Mouse (Mus musculus) hindbrain, embryonic 13.5 days (tissue): ENCODE measurements around the gene Hunk. TPM values are rescaled to one million over a fixed set of nuclear protein-coding genes. Genes with fewer than 3 reads are reported as not detected.

ENCODE experiments used
- ATAC-seq: fragments of 200-750 bp; cut with Nextera tagmentation; 2 replicates; pipeline ENCODE4 v1.8.0; 2017; ENCODE audit warnings: moderate TSS enrichment; ENCODE audit not compliant: low FRiP score
- H3K27ac ChIP-seq: fragments of 300-500 bp; sonication (generic); 2 replicates; pipeline ENCODE4 v1.5.1; 2015; ENCODE audit warnings: inconsistent platforms, mild to moderate bottlenecking, moderate library complexity
- H3K27me3 ChIP-seq: fragments of 300-500 bp; sonication (generic); 2 replicates; pipeline ENCODE4 v1.6.1; 2015; ENCODE audit warnings: mild to moderate bottlenecking, inconsistent platforms
- H3K36me3 ChIP-seq: fragments of 300-500 bp; sonication (generic); 2 replicates; pipeline ENCODE4 v1.6.1; 2015; ENCODE audit warnings: mild to moderate bottlenecking, inconsistent platforms
- H3K4me1 ChIP-seq: fragments of 300-500 bp; sonication (generic); replicated peaks from 2 replicates; pipeline ENCODE4 v1.6.1; 2015; ENCODE audit warnings: inconsistent platforms
- H3K4me2 ChIP-seq: fragments of 300-500 bp; sonication (generic); 2 replicates; pipeline ENCODE4 v1.6.1; 2015; ENCODE audit warnings: inconsistent platforms, mild to moderate bottlenecking, moderate library complexity
- H3K4me3 ChIP-seq: fragments of 300-500 bp; sonication (generic); 2 replicates; pipeline ENCODE4 v1.5.1; 2015; ENCODE audit warnings: mild to moderate bottlenecking, inconsistent platforms
- H3K9ac ChIP-seq: fragments of 300-500 bp; sonication (generic); 2 replicates; pipeline ENCODE4 v1.6.1; 2015; ENCODE audit warnings: mild to moderate bottlenecking, inconsistent platforms
- H3K9me3 ChIP-seq: fragments of 300-500 bp; sonication (generic); 2 replicates; pipeline ENCODE4 v1.6.1; 2016; ENCODE audit warnings: inconsistent platforms
- WGBS: fragments of 180-500 bp; shearing (Covaris S2); methylation state at CpG from one replicate; pipeline ENCODE4 v1.1.7; 2015; 5-methylcytosine and 5-hydroxymethylcytosine counted together
- polyA plus RNA-seq: library from polyadenylated mRNA; unstranded; fragments of >200 nt; fragmentation: Nextera tagmentation; extraction: Ambion mirVana; gene quantifications from 2 replicates; pipeline ENCODE4 v1.2.1, GENCODE M21; 2015

Hunk gene
- polyA plus RNA-seq, 1 experiment from 2014 or later = 7.8 TPM

DNA sequence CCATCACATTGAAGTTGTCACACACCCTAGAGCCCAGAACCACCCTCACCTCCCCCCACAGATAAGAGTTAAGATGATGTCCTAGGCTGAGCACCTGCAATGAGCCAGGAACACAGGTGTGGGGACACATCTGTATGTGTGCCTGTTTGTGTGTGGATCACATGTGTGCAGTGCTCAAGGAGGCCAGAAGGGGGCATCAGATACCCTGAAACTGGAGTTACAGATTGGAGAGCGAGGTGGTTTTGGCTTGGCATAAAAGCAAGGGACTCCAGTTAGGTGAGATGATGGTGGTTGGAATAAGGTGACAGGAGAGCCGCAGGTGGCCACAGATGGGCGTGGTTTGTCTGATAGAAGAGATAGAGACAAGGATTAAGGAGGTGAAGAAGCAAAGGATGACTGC, 4.2 kb upstream of the Hunk start:
- Histone ChIP-seq H3K4me2 (no peak overlapping the region), H3K36me3 (no peaks in the 10 kb centered on the region), H3K27me3 (peaks cover 16% of the 10 kb centered on the region; the same call in 1 of the 2 replicates), H3K4me1 (peaks cover 19% of the 10 kb centered on the region), H3K9ac (no peak overlapping the region), H3K9me3 (peaks cover 4% of the 10 kb centered on the region; the same call in 1 of the 2 replicates), H3K4me3 (no peak overlapping the region), H3K27ac (no peak overlapping the region)
- ATAC-seq = no peak
- WGBS = 89% methylated on average over 3 of the region's 3 CpGs

DNA sequence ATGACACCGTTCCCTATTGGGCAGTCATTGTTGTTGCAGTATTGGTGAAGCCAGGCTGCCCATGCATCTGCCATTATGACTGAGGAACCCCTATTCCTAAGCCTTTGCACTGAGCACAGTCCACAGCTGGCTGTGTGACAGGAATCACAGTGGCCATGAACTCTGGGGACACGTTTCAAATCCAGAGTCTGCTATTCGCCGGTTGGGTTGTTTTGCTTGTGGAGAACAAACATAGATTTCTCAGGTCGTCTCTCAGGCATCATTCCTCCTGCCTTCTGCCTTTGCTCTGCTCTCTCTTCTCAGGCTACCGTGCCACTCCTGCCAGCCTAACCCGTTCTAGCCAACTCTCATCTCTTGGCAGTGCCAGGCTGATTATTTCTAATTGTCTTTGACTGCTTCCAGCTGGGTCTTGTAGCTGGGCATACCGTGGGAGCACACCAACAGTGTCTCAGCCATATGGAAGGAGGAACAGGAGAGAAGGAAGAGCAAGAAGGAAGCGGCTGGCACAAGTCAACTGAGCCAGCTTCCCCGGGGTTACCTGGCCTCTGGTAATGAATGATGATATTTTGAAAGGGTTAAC, 3.0 kb upstream of the Hunk start:
- Histone ChIP-seq H3K27me3 (peaks cover 16% of the 10 kb centered on the region; the same call in 1 of the 2 replicates), H3K9ac (no peak overlapping the region), H3K36me3 (no peaks in the 10 kb centered on the region), H3K9me3 (peaks cover 4% of the 10 kb centered on the region; the same call in 1 of the 2 replicates), H3K4me2 (no peak overlapping the region), H3K4me1 (peaks cover 30% of the 10 kb centered on the region), H3K27ac (peak overlapping the region; percentile 4; the same call in 1 of the 2 replicates), H3K4me3 (no peak overlapping the region)
- no peak for ATAC-seq
- WGBS = 75% methylated on average over 10 of the region's 10 CpGs

DNA sequence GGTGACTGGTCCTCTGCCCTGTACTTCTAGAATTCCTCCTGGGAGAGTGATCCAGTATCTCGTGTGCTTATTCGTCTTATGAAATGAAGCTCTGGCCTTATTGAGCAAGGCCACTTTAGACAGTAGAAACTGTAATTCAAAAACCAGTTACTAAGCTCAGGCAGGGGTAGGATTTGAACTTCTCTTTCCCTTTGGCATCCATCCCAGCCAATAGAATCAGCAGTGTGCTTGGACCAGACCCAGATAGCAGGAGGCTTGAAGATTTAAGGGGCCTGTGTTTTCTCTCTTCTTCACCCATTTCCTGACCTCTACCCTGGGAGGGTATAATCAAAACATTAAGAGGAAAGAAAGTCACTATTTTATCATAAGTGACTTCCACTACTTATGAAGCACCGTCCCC, 1.8 kb upstream of the Hunk start:
- peaks cover 11% of the 10 kb centered on the region; the same call in 1 of the 2 replicates for H3K27me3 ChIP-seq
- H3K4me2 ChIP-seq = no peak overlapping the region
- 68% methylated on average over 3 of the region's 3 CpGs for WGBS

DNA sequence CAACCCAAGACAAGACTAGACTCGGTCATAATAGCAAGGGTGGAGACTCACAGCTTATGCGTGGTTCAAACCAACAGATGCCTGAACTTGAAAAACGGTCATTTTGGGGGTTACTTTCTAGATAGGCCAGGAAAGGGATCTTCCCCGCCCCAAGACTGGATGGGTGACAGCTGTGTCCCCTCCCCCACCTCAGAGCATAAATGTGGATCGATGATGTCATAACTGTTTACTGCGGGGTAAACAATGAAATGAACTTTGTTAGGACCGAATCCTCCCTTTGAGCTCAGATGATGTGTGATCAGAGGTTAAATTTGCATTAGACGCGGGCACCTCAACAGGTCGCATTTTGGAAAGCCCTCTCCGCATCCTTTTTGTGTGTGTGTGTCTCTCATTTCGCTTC, 967 bp upstream of the Hunk start:
- 3% methylated on average over 12 of the region's 12 CpGs for WGBS
- peaks cover 11% of the 10 kb centered on the region; the same call in 1 of the 2 replicates for H3K27me3 ChIP-seq
- no peaks in the 10 kb centered on the region for H3K36me3 ChIP-seq
- peak overlapping the region; percentile 86 for H3K4me2 ChIP-seq
- H3K9me3 ChIP-seq = peaks cover 4% of the 10 kb centered on the region; the same call in 1 of the 2 replicates
- no peak for ATAC-seq
- H3K4me1 ChIP-seq = peaks cover 50% of the 10 kb centered on the region
- H3K27ac ChIP-seq = peak overlapping the region; percentile 93
- H3K9ac ChIP-seq = peak overlapping the region; percentile 92
- H3K4me3 ChIP-seq = peak overlapping the region; percentile 88

More for the DNA sequence above, 1.8 kb upstream of the Hunk start:
- Histone ChIP-seq H3K36me3 (no peaks in the 10 kb centered on the region), H3K9ac (no peak overlapping the region), H3K27ac (no peak overlapping the region), H3K4me1 (peaks cover 42% of the 10 kb centered on the region), H3K9me3 (peaks cover 4% of the 10 kb centered on the region; the same call in 1 of the 2 replicates), H3K4me3 (no peak overlapping the region)
- no peak for ATAC-seq

DNA sequence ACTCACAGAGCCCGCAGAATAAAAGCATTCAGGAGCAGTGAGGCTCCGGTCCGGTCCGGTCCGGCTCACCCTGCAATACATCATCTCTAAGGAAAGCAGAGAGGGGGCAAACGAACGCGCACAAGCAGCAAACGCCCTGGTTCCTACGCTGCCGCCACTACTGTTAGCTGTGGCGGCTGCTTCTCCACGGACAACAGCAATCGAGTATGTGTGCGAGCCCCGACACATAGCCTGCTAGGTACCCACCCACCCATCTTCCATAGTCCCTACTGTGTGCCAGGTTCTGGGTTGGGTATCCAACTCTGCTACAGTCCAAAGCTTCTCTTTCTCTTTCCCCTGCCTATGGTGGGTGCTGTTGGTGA, 506 bp upstream of the Hunk start:
- H3K4me3 ChIP-seq = peak overlapping the region; percentile 88
- H3K9ac ChIP-seq = peak overlapping the region; percentile 92
- H3K4me1 ChIP-seq = peaks cover 50% of the 10 kb centered on the region
- peaks cover under 1% of the 10 kb centered on the region; the same call in 1 of the 2 replicates for H3K36me3 ChIP-seq
- peak; percentile 57; the same call in 1 of the 2 replicates for ATAC-seq
- H3K27ac ChIP-seq = peak overlapping the region; percentile 93
- WGBS = 1% methylated on average over 16 of the region's 16 CpGs
- H3K4me2 ChIP-seq = peak overlapping the region; percentile 86
- H3K27me3 ChIP-seq = peaks cover 11% of the 10 kb centered on the region; the same call in 1 of the 2 replicates
- peaks cover 4% of the 10 kb centered on the region; the same call in 1 of the 2 replicates for H3K9me3 ChIP-seq

DNA sequence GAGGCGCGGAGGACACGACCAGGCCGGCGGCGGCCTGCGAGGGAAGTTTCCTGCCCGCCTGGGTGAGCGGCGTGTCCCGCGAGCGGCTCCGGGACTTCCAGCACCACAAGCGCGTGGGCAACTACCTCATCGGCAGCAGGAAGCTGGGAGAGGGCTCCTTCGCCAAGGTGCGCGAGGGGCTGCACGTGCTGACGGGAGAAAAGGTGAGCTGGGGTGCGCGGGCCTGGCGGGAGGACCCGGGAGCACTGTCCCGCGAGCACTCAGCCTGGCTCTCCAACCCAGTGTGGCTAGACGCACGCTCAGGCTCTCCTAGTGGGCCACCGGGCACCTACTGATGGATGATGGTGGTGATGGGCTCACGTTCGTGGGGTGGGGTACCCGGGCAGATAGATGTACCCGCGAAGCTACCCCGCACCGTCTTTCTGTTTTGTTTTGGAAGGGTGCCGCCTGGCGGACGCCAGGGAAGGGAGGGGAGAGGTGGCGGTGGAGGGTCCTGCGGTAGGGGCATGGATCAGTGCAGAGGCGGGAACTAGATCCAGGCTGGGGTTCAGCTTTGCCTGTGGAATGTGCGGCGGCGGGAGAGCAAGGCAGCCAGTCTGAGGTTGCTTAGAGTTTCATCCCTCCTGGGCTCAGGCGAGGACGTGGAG, 824 bp downstream of the Hunk start:
- Histone ChIP-seq H3K36me3 (peaks cover 13% of the 10 kb centered on the region), H3K4me2 (peak overlapping the region; percentile 86), H3K9me3 (peaks cover 7% of the 10 kb centered on the region), H3K4me1 (peaks cover 50% of the 10 kb centered on the region), H3K9ac (peak overlapping the region; percentile 92), H3K4me3 (peak overlapping the region; percentile 88), H3K27me3 (peaks cover 5% of the 10 kb centered on the region; the same call in 1 of the 2 replicates), H3K27ac (peak overlapping the region; percentile 93)
- under 1% methylated on average over 49 of the region's 49 CpGs for WGBS
- ATAC-seq = peak; percentile 59

DNA sequence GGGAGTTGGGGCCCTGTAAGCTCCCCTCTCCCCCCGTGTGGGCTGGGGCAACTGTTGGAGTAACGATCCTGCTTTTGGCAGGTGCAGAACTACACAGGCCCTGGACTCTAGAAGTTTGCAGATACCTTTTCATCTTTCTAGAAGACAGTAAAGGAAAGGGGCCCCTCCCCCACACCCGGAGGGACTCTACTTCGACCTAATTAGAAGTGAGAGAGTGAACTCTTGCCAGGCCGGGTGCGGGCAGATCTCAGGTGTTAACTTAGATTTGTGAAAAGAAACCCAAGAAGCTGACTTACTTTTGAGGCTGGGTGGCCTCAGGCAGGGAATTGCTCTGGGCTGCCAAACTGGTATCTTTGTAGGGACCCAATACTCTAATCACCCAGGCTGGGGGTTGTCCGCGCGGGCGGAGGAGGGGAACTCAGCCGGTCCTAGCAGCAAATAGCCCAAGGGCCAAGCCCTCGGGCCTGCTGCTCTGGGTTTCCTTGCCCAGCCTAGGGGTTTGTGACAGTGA, 1.4 kb downstream of the Hunk start:
- peak overlapping the region; percentile 92 for H3K9ac ChIP-seq
- peak overlapping the region; percentile 86 for H3K4me2 ChIP-seq
- peak overlapping the region; percentile 88 for H3K4me3 ChIP-seq
- 0 out of 2 replicates have a peak, but pooled peaks cover 4% of the 10 kb centered on the region for H3K27me3 ChIP-seq
- H3K27ac ChIP-seq = peak overlapping the region; percentile 93; the same call in 1 of the 2 replicates
- H3K36me3 ChIP-seq = peaks cover 17% of the 10 kb centered on the region
- 1% methylated on average over 12 of the region's 12 CpGs for WGBS
- peak; percentile 2 for ATAC-seq
- H3K4me1 ChIP-seq = peaks cover 50% of the 10 kb centered on the region
- H3K9me3 ChIP-seq = peaks cover 7% of the 10 kb centered on the region; the same call in 1 of the 2 replicates

DNA sequence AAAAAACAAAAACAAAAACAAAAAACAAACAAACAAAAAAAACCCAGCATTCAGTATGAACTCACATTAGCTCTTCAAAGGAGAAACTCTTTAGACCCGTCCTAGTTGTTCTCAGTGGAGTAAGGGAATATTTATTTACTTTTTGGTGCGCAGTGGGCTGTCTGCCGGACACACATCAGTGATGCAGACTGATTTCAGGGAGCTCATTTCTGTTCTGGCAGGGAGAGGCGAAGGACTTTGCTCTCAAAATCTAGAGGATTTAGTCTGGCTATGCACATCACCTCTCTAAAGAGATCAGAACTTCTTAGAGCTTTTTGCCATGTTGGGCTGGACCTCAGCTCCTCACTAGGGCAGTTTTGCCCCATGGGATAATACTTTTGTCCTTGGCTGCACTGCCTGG, 2.1 kb downstream of the Hunk start:
- 45% methylated on average over 4 of the region's 4 CpGs for WGBS
- Histone ChIP-seq H3K9me3 (peaks cover 7% of the 10 kb centered on the region; the same call in 1 of the 2 replicates), H3K4me2 (peak overlapping the region; percentile 86), H3K36me3 (peaks cover 22% of the 10 kb centered on the region), H3K9ac (peak overlapping the region; percentile 21; the same call in 1 of the 2 replicates), H3K4me1 (peaks cover 48% of the 10 kb centered on the region), H3K27me3 (0 out of 2 replicates have a peak, but pooled peaks cover 2% of the 10 kb centered on the region), H3K4me3 (peak overlapping the region; percentile 88), H3K27ac (no peak overlapping the region)
- no peak for ATAC-seq

DNA sequence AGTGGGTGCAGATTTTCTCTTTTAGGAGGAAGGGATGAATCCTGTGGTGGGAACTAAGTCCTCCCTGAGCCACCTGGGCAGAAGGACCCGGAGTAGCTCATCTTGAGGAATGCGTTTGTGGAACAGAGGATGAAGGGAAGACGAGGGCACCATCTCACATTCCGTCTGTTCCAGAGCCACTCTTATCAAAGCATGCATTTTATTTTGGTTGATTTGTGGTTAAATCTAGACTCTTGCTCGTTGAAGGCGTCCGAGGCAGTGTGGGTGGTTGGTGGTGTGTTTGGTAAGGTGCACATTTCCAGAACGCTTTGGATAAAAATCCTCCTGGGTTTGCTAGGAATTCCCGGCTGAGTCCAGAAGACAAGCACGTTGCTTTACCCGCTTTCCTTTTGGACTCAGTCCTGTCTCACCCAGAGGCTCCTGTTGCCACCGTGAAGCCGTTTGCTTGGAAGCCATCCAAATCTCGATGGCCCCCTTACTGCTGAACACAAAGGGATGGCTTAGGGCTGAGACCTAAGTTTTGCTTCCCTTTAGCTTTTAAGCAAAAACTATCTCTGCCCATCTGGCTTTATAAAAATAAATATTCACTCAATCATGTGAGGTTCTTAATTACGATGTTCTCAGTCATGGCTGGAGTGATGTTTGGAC, 3.4 kb downstream of the Hunk start:
- no peak for ATAC-seq
- H3K9ac ChIP-seq = peak overlapping the region; percentile 21; the same call in 1 of the 2 replicates
- peak overlapping the region; percentile 86 for H3K4me2 ChIP-seq
- H3K4me1 ChIP-seq = peaks cover 52% of the 10 kb centered on the region
- H3K36me3 ChIP-seq = peaks cover 22% of the 10 kb centered on the region
- H3K9me3 ChIP-seq = peaks cover 7% of the 10 kb centered on the region; the same call in 1 of the 2 replicates
- 65% methylated on average over 15 of the region's 15 CpGs for WGBS
- H3K27me3 ChIP-seq = no peaks in the 10 kb centered on the region
- peak overlapping the region; percentile 88 for H3K4me3 ChIP-seq
- H3K27ac ChIP-seq = no peak overlapping the region

DNA sequence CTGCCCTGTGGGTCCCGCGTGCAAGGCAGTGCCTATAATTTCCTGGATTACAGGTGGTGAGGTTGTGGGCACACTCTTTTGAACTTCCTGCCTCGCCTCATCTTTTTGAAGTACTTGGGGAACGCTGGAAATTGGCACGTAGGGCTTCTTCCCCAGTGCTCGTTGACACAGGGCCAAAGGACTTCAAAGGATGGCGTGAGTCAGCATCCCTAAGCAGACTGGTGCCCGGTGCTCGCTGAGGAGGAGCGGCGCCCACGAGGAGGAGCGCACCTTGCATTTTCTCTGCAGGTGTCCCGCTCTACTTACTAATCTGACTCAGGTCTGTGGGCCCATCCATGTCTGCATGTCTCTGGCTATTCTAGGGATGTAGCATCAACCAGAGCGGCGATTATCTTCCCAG, 4.9 kb downstream of the Hunk start:
- no peaks in the 10 kb centered on the region for H3K27me3 ChIP-seq
- ATAC-seq = no peak
- no peak overlapping the region for H3K4me3 ChIP-seq
- H3K4me2 ChIP-seq = no peak overlapping the region
- H3K9ac ChIP-seq = no peak overlapping the region
- H3K36me3 ChIP-seq = peaks cover 22% of the 10 kb centered on the region
- H3K27ac ChIP-seq = no peak overlapping the region
- H3K9me3 ChIP-seq = peaks cover 7% of the 10 kb centered on the region; the same call in 1 of the 2 replicates
- 91% methylated on average over 16 of the region's 16 CpGs for WGBS
- H3K4me1 ChIP-seq = peaks cover 50% of the 10 kb centered on the region

DNA sequence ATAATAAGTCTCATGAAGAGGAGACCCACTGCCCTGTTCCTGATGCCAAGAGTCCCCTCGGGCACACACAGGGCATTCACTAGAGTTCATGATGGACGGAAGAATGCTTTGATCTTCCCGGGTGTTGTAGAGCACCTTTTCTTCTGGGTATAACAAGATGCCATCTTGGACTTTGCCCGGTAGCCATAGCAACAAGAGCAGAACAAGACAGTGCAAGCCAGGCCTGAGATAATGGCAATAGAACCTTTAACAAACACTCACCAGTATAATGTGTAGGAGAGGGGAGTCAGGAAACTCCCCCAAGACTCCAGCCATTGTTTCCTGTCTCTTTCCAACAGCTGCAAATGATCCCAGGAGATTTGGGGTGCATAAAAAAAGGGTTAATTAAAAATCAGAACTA, 8.9 kb downstream of the Hunk start:
- no peaks in the 10 kb centered on the region for H3K27me3 ChIP-seq
- no peak overlapping the region for H3K9ac ChIP-seq
- H3K4me3 ChIP-seq = no peak overlapping the region
- peaks cover 7% of the 10 kb centered on the region; the same call in 1 of the 2 replicates for H3K9me3 ChIP-seq
- H3K4me1 ChIP-seq = peaks cover 27% of the 10 kb centered on the region
- 55% methylated on average over 4 of the region's 4 CpGs for WGBS
- no peak for ATAC-seq
- H3K36me3 ChIP-seq = peaks cover 22% of the 10 kb centered on the region
- H3K27ac ChIP-seq = no peak overlapping the region
- H3K4me2 ChIP-seq = no peak overlapping the region
